Mouse (Mus musculus) right cerebral cortex, postnatal 4 days (tissue): ENCODE measurements at regions not wholly inside any gene's neighbourhood (a gene's known extent, or its start where the extent isn't known, plus 50 kb on each side); places are given as distances from the start of the nearest gene placed in this dataset.
A peak's percentile ranks its signal among the peaks of the same experiment; 100 is the strongest.

Source experiments
- DNase-seq: peaks from one replicate; pipeline ENCODE4 v3.0.0-alpha.2; 2022

DNA sequence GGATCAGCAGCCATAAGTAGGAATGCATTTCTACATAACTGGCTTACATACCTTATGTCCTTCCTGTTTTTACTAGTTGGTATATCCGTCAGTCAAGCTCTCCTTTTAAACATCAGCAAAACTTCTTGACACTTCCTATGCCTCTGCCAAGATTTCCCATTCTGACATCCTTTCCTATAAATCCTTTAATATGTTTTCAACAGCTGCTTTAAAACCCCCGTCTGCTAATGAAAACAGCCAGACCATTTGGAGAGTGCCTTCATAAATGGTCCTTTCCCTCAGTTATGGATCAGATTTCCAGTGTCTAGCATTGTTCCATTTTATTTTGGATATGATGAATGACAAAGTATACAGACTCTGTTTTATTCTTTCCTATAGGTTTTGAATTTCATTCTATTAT lies 270.7 kb upstream of the Rgmb start:
- DNase-seq, result no peak

- no peak for DNase-seq
Observed at GRCm38 (mm10) chr17:16092952-16093351, 262.1 kb upstream of the Rgmb start.

- no peak for DNase-seq
Observed at GRCm38 (mm10) chr17:16089619-16090280, 258.9 kb upstream of the Rgmb start.

- peak; percentile 2 for DNase-seq
Observed at GRCm38 (mm10) chr17:16088879-16089618, 258.2 kb upstream of the Rgmb start.

DNA sequence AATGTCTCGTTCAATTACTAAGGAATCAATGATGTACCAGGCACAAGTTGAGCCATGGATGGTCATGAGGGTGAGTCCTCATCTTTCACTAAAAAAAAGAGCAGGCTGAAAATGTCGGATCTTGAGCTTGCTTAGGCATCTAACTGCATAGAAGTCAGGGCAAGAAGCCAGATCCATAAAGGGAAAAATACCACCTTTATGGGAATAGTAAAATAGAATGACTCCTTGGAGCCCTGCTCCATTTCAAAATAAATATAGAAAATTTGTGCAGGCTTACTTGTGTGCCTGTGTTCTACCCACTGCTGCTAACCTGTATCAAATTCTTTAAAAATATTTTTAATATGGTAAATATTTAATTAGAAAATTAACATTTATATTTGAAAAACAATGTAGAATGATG lies 256.2 kb upstream of the Rgmb start:
- no peak for DNase-seq

DNA sequence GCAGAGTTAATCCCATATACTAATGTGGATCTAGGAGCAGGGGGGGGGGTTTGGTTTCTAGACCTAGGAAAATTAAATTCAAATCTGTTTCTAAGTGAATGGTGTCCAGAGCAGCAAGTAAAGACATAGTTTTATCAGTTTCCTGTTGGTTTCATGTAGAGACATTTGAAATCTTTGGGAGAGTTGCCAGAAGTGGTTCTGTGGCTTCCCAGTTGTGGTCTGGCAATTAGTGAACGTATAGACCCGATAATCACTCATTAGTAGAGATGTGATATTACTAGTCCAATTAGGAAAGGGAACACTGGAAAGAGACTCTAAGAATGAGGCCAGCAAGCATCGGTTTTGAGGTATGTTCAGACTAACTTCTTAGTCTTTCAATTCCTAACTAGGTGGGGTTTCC lies 252.0 kb upstream of the Rgmb start:
- no peak for DNase-seq

DNA sequence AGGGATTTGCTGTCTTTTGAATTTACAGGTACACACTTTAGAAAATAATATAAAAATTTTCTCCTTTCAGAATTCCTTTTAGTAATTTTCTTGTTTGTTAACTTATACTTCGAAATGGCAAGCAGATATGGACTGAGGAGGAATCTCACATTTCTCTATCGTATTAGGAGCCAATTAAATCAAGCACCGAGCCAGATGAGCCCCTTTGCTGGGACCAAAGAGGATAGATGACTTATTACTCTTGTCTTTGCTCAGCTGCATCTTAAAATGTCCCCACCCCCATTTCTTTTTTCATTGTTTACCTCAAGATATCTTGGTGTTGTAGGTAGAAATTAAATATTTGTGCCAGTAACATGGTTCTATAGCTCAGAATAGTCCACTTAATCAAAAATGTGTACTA lies 247.7 kb upstream of the Rgmb start:
- no peak for DNase-seq

- DNase-seq, result no peak
Observed at GRCm38 (mm10) chr17:16069334-16069733, 238.5 kb upstream of the Rgmb start.

DNA sequence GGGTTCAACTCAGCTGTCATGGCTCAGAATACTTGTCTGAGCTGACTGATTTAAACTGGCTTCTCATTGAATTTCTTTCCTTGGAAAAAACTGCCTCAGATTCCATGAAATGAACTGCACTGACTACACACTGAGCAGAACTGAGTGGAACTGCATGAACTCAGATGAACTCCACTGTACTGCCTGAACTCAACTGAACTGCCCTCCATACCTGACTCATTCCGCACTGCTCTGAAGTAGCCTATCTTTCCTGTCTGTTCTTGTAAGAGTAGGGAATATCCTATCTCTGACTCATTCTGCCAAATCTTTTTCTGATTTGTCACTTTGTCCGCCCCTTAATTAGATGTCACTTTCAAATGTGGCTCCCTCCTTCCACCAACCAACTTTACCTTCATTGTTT lies 237.0 kb upstream of the Rgmb start:
- no peak for DNase-seq

DNA sequence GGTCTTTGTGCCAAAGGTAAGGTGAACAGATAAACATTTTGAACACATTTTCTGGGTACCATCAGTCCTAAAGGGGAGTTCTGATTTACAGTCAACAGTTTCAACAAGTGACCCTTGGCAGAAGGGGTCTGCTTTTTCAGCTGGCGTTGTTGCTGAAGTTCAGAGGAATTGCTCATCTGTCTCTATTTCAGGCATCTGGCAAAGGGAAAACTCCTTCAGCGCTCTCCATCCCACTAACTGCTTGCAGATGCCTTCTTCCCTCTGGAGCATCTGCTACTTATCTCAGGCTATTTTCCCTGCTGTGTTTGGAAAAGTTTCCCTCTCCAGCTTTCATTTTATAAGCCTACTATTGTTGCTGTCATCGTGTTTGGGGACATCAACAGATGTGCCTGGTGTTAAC lies 223.6 kb upstream of the Rgmb start:
- no peak for DNase-seq

- no peak for DNase-seq
Observed at GRCm38 (mm10) chr17:16051713-16052112, 220.9 kb upstream of the Rgmb start.

DNA sequence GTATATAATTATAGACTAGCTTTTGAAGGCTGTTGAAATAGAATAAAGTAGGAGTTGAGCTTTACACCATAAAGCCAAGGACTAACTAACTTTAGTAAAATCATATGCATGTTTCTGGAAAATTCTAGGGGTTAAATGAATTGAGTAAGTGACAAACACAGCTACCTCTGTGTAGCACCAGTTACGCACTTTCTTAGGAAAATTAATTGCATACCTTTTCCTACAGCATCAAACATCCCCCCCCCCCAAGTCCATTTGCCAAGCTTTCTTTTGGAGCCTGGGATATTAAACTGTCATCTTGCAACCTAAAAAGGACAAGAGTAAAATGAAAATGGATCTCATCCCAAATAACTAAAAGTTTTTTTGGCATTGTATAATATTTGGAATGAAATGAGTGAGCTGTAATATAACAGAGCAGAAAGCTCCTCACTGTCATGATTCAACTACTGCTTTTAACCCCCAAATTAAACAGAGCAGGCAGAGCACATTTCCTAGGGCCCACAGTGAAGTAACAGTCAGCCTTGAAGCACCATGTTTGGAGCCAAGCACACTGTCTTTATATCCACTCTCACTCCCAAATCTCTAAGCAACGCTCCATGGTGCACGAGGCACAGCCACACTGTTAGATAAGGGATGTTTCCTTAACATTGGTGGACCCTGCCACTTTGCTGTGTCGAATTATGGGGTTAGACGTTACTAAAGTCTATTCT lies 210.9 kb upstream of the Rgmb start:
- DNase-seq, result no peak

- no peak for DNase-seq
Observed at GRCm38 (mm10) chr17:16027989-16028388, 197.2 kb upstream of the Rgmb start.

DNA sequence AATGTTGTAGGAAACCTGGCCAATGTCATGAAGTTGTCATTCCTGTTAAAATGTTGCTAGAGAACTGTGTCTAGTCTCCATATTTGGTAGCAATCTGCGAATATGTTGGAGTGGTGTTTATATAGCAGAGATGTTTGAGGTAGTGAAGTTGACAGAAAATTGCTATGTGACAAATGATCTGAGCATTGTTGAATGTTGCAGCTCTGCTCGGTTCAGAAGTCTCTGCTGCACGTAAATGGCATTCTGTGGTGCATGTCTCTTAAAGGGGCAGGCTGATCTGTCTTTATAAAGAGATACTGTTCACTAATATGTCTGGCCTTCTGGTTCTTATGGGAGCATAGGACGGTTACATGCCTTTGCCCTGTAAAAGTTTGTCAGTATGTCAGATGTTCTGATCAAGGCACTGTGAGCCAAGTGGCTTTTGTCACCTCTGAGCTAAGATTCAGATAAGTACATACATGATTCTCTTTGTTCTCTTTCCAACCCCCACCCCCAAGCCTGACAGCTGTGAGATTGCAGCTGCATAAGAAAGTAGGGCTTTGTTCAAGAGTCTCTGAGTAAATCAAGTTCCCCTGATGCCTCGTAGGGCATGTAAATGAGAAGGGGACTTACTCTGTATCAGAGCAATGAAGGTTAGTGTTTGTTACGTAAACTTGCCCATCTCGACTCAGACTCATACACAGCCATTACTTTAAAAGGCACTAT lies 174.2 kb upstream of the Rgmb start:
- no peak for DNase-seq

GRCm38 (mm10) chr17:16004002-16004401 lies 173.2 kb upstream of the Rgmb start:
- DNase-seq, result no peak

DNA sequence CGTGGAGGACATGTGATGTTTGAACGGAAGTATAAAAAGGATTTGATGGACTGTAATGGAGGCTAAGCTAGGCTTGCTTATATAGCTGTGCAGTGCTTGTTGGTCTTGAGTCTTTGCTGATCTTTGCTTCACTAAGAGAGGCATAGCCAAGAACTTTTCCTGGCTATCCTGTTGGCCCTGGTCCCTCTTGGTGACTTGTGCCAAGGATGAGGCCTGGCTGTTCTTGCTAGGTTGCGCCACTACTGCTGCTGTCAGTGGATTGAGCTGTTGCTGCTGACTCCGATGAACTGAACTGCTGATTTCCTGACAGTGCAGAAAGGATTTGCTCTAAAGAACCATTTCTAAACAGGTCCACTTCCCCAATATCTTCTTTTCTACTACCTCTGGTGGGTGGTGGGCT lies 167.9 kb upstream of the Rgmb start:
- no peak for DNase-seq

GRCm38 (mm10) chr17:15997289-15997688 lies 166.4 kb upstream of the Rgmb start:
- no peak for DNase-seq

- DNase-seq, result no peak
Observed at GRCm38 (mm10) chr17:15995493-15995892, 164.7 kb upstream of the Rgmb start.

- DNase-seq, result no peak
Observed at GRCm38 (mm10) chr17:15993361-15994287, 162.8 kb upstream of the Rgmb start.

DNA sequence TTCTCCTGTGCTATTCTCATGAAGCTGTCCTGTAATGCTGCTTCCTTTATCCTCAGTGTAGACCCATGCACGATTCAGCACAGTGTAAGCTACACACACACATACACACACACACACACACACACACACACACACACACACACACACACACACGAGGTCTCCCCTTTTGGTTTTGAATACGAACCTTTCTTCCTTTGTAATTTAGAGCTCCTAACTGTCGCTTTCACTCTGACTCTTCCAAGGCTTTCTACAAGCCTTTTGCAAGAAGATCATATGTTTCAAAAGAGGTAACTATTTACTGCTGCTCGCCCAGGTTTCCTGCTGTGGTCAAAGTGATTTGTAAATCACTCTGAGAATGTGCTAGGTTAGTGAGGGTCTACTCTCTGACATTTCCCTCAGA lies 161.1 kb upstream of the Rgmb start:
- DNase-seq, result no peak

- peak; percentile 7 for DNase-seq
Observed at GRCm38 (mm10) chr17:15990303-15990702, 159.5 kb upstream of the Rgmb start.

GRCm38 (mm10) chr17:15981558-15981957 lies 150.7 kb upstream of the Rgmb start:
- DNase-seq, result no peak
